In genomic region chr16:98022657-98023345, GRCm38 (mm10) we compare ENCODE assay signal across 11 mouse cellular contexts. TPM values are rescaled to one million over a fixed set of nuclear protein-coding genes. Genes with fewer than 3 reads are reported as not detected.
DNase-seq lines count a peak whose midpoint lies in the region; ATAC-seq and TF ChIP-seq lines count a peak whose summit lies in the region.
"Had no signal": no experiment of that assay in that cellular context is flagged by ENCODE, and none has a peak within 500 bp of the region (broad histone marks: within the 10 kb centered on the region; RNA-seq: fewer than 3 reads in every experiment).

No protein-coding gene starts in this region.

- TF ChIP-seq EP300 in ES-Bruce4 (IDR thresholded peaks at IDR 0.05; ENCODE audit: insufficient read depth, low read depth, low read length), result no peak

- no peaks in the 10 kb centered on the region for H3K4me1 ChIP-seq in ES-Bruce4 (ENCODE audit: control insufficient read depth, insufficient read depth, low read length)
- H3K4me1 ChIP-seq: liver, embryonic 15.5 days had no signal

- no peak overlapping the region for H3K4me3 ChIP-seq in layer of hippocampus, adult 2 months
- no peak overlapping the region for H3K4me3 ChIP-seq in ES-Bruce4 (ENCODE audit: low read depth, low read length)
- H3K4me3 ChIP-seq: liver, embryonic 15.5 days had no signal

- no peak overlapping the region for H3K27ac ChIP-seq in layer of hippocampus, adult 2 months
- peak overlapping the region; percentile 47; the same call in 1 of the 2 replicates for H3K27ac ChIP-seq in ES-Bruce4 (ENCODE audit: insufficient read depth, low read length)
- H3K27ac ChIP-seq: liver, embryonic 15.5 days had no signal

- no peak for TF ChIP-seq POLR2A in ES-Bruce4 (IDR thresholded peaks at IDR 0.05; ENCODE audit: insufficient read depth, low read length)

- DNase-seq in layer of hippocampus, adult 2 months (ENCODE audit: low spot score in 2 of 2), result no peak
- DNase-seq in layer of hippocampus, adult 8-10 months (ENCODE audit: low spot score in 2 of 2), result no peak
- peak; percentile 77 for DNase-seq in c-Kit-positive CD71-positive TER-119-negative erythroid progenitor cells, embryonic 14.5 days (ENCODE audit: low read depth)
- DNase-seq in cerebellum, adult 8-10 months, result no peak
- no peak for DNase-seq in left cerebral cortex, postnatal 14 days (ENCODE audit: low spot score in 2 of 2)
- DNase-seq in MN1 (ENCODE audit: low spot score), result no peak
- DNase-seq: cerebellum, postnatal 14 days; heart, postnatal 36 days had no signal

- H3K27me3 ChIP-seq in ES-Bruce4 (ENCODE audit: control insufficient read depth, insufficient read depth, low read length, poor library complexity, severe bottlenecking), result no peaks in the 10 kb centered on the region
- H3K27me3 ChIP-seq: liver, embryonic 15.5 days had no signal

- peaks cover 1% of the 10 kb centered on the region; the same call in 1 of the 2 replicates for H3K9me3 ChIP-seq in ES-Bruce4 (replicated peaks; ENCODE audit: control insufficient read depth, insufficient read depth, low read length, poor library complexity, severe bottlenecking)
- H3K9me3 ChIP-seq: liver, embryonic 15.5 days had no signal

- no peak overlapping the region for H3K9ac ChIP-seq in ES-Bruce4 (ENCODE audit: low read depth, poor library complexity, severe bottlenecking)
- H3K9ac ChIP-seq: liver, embryonic 15.5 days had no signal

- peak; percentile 64 for TF ChIP-seq CTCF in layer of hippocampus, adult 2 months (conservative IDR thresholded peaks at IDR 0.05)
- TF ChIP-seq CTCF in ES-Bruce4 (IDR thresholded peaks at IDR 0.05; ENCODE audit: low read depth, low read length), result peak; percentile 65

- H3K36me3 ChIP-seq in ES-Bruce4 (ENCODE audit: control insufficient read depth, insufficient read depth, low read length, poor library complexity, severe bottlenecking), result no peaks in the 10 kb centered on the region

- peak; percentile 84 for ATAC-seq in megakaryocyte-erythroid progenitor cell, adult 5-6 weeks (replicated peaks; ENCODE audit: low FRiP score, low TSS enrichment, poor library complexity, severe bottlenecking)

- intact Hi-C loops in left cerebral cortex, postnatal 14 days (cut with DNase I), result no loop called here

RNA-seq across cellular contexts. Expression of gene B230307C23Rik, which starts 25.7 kb away (rescaled TPM):
- total RNA-seq in layer of hippocampus, adult 2 months (2021), result 10 to 100 TPM; 24.0 to 25.4 TPM
- 10 to 100 TPM; 18.2 to 28.7 (median 25.5) TPM for total RNA-seq in layer of hippocampus, adult 8-10 months (2022)
- 28.1 and 28.4 TPM in 2 replicates for polyA plus RNA-seq in ES-Bruce4 (2011; ENCODE audit: insufficient read depth, insufficient read length, low read depth, missing spikeins)
- total RNA-seq in megakaryocyte-erythroid progenitor cell, adult 5-6 weeks (2014; fragmentation: Nextera tagmentation), result 25.2 and 35.0 TPM in 2 replicates
- total RNA-seq in megakaryocyte-erythroid progenitor cell, adult 5-6 weeks (2017), result 79.4 and 105 TPM in 2 replicates
- total RNA-seq in left cerebral cortex, postnatal 14 days (2021), result 10 to 100 TPM; 24.2 to 27.4 TPM

RNA-seq across cellular contexts. Expression of gene A630089N07Rik, which starts 59.4 kb away (rescaled TPM):
- total RNA-seq in layer of hippocampus, adult 2 months (2021), result 1 to 10 TPM; 7.3 to 8.9 TPM
- 10 to 100 TPM in 1 of 4 experiments, 1 to 10 TPM in 3; 7.4 to 10.1 (median 8.8) TPM for total RNA-seq in layer of hippocampus, adult 8-10 months (2022)
- 30.1 and 32.0 TPM in 2 replicates for polyA plus RNA-seq in ES-Bruce4 (2011; ENCODE audit: insufficient read depth, insufficient read length, low read depth, missing spikeins)
- 49.0 and 89.6 TPM in 2 replicates for total RNA-seq in megakaryocyte-erythroid progenitor cell, adult 5-6 weeks (2014; fragmentation: Nextera tagmentation)
- 36.5 and 63.9 TPM in 2 replicates for total RNA-seq in megakaryocyte-erythroid progenitor cell, adult 5-6 weeks (2017)
- total RNA-seq in left cerebral cortex, postnatal 14 days (2021), result 1 to 10 TPM; 8.1 to 8.5 TPM
